Mouse (Mus musculus) lung, embryonic 16.5 days (tissue): ENCODE measurements at regions not wholly inside any gene's neighbourhood (a gene's known extent, or its start where the extent isn't known, plus 50 kb on each side); places are given as distances from the start of the nearest gene placed in this dataset.

Experiments
- ATAC-seq: fragments of 200-750 bp; cut with Nextera tagmentation; 2 replicates; pipeline ENCODE4 v1.8.0; 2017; ENCODE audit warnings: low read depth, mild to moderate bottlenecking, moderate library complexity
- H3K27ac ChIP-seq: fragments of 300-500 bp; sonication (generic); 2 replicates; pipeline ENCODE4 v1.5.1; 2014; ENCODE audit warnings: mild to moderate bottlenecking, control low read depth, low read length
- H3K27me3 ChIP-seq: fragments of 300-500 bp; sonication (generic); 2 replicates; pipeline ENCODE4 v1.6.1; 2014; ENCODE audit warnings: low read depth, low read length, mixed read lengths; ENCODE audit not compliant: control insufficient read depth, insufficient read depth
- H3K36me3 ChIP-seq: fragments of 300-500 bp; sonication (generic); 2 replicates; pipeline ENCODE4 v1.6.1; 2014; ENCODE audit warnings: low read length; ENCODE audit not compliant: control insufficient read depth, insufficient read depth
- H3K4me1 ChIP-seq: fragments of 300-500 bp; sonication (generic); replicated peaks from 2 replicates; pipeline ENCODE4 v1.6.1; 2014; ENCODE audit warnings: low read length, mixed read lengths; ENCODE audit not compliant: control insufficient read depth, insufficient read depth
- H3K4me2 ChIP-seq: fragments of 300-500 bp; sonication (generic); 2 replicates; pipeline ENCODE4 v1.6.1; 2014; ENCODE audit warnings: low read depth, low read length, control low read depth
- H3K4me3 ChIP-seq: fragments of 300-500 bp; sonication (generic); 2 replicates; pipeline ENCODE4 v1.5.1; 2014; ENCODE audit warnings: mild to moderate bottlenecking, low read length, control low read depth
- H3K9ac ChIP-seq: fragments of 300-500 bp; sonication (generic); 2 replicates; pipeline ENCODE4 v1.6.1; 2014; ENCODE audit warnings: low read length, control low read depth
- H3K9me3 ChIP-seq: fragments of 300-500 bp; sonication (generic); 2 replicates; pipeline ENCODE4 v1.6.1; 2016; ENCODE audit warnings: low read length; ENCODE audit not compliant: control insufficient read depth
- WGBS: fragments of 180-500 bp; shearing (Covaris S2); extraction: QIAGEN DNeasy Blood & Tissue Kit; methylation state at CpG from one replicate; pipeline ENCODE4 v1.1.7; 2014; 5-methylcytosine and 5-hydroxymethylcytosine counted together

DNA sequence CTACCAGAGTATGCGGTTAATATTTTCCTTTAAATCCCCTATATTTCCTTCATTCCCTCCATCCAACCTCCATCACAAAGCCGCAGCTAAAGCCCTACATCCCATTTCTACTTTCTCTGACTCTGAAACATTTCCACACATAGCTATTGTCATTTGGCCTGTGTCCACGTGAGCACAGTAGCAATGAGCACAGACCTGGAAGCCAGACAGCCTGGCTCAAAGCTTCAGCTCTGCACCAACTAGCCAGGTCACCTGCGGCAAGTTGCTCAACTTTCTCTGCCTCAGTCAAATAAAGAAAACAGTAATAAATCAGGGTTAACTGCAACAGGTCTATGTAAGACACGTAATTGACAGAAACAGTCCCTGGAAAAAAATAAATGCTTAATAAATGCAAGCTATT, 247.8 kb upstream of the Maf start:
- Histone ChIP-seq H3K4me2 (no peak overlapping the region), H3K4me3 (no peak overlapping the region), H3K36me3 (no peaks in the 10 kb centered on the region), H3K27ac (no peak overlapping the region), H3K9ac (no peak overlapping the region), H3K4me1 (no peaks in the 10 kb centered on the region), H3K9me3 (no peaks in the 10 kb centered on the region), H3K27me3 (no peaks in the 10 kb centered on the region)
- ATAC-seq, result no peak
- 77% methylated on average over 5 of the region's 5 CpGs for WGBS

DNA sequence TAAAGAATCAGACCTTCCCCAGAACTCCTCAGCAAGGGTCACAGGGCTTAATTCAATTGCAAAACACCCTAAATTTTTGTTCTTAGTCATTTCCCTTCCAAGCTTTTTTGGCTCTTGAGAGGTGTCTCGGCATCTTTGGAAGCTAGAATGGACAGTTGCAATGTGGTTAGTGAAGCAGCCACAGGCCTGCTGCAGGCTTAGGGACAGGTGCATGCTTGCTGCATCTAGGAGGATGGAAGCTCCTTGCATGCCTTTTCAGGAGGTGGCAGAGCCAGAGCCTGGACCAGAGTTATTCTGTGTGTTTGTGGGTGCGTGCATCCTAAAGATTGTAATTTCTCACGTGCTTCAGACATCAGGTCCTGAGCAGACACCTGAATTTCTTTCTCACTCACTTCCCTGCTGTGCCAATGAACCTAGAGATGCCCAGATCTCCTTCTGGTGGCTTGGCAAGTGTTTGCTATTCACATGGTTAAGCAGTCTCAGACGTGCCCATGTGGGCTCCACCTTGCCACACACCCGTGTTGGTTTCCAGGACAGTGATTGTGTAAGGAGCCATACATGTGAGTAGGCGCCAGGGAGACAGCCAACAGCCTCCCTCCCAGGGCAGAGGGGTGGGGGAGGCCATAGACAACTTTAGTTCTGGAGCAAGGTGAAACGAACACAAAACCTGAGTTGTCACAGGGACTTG, 246.3 kb upstream of the Maf start:
- no peaks in the 10 kb centered on the region for H3K27me3 ChIP-seq
- H3K36me3 ChIP-seq, result no peaks in the 10 kb centered on the region
- WGBS, result 83% methylated on average over 7 of the region's 7 CpGs
- H3K27ac ChIP-seq, result no peak overlapping the region
- H3K9ac ChIP-seq, result no peak overlapping the region
- no peak for ATAC-seq
- H3K4me2 ChIP-seq, result no peak overlapping the region
- H3K4me1 ChIP-seq, result no peaks in the 10 kb centered on the region
- no peaks in the 10 kb centered on the region for H3K9me3 ChIP-seq
- no peak overlapping the region for H3K4me3 ChIP-seq

DNA sequence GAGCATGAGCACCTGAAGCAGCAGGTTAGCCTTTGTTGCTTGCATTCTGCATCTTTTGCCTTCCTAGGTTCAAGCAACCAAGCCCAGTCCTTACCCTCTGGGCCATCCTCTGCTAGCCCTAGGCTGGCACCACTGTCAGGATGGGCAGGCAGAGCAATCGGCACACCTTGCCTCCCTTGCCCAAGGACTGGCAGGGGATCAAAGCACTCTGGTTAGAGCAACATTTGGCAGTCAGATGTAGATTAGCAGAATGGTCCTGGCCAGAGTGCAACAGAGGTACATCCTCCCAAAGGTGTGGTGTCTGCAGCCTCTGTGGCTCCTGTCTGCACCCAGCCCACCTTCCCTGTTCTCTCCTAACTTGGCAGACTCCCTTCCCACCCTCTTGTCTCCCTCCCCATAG, 244.9 kb upstream of the Maf start:
- H3K27ac ChIP-seq, result no peak overlapping the region
- H3K9me3 ChIP-seq, result no peaks in the 10 kb centered on the region
- 81% methylated on average over 1 of the region's 1 CpGs for WGBS
- no peak overlapping the region for H3K4me3 ChIP-seq
- no peak for ATAC-seq
- H3K4me2 ChIP-seq, result no peak overlapping the region
- H3K9ac ChIP-seq, result no peak overlapping the region
- H3K27me3 ChIP-seq, result no peaks in the 10 kb centered on the region
- no peaks in the 10 kb centered on the region for H3K4me1 ChIP-seq
- H3K36me3 ChIP-seq, result no peaks in the 10 kb centered on the region

DNA sequence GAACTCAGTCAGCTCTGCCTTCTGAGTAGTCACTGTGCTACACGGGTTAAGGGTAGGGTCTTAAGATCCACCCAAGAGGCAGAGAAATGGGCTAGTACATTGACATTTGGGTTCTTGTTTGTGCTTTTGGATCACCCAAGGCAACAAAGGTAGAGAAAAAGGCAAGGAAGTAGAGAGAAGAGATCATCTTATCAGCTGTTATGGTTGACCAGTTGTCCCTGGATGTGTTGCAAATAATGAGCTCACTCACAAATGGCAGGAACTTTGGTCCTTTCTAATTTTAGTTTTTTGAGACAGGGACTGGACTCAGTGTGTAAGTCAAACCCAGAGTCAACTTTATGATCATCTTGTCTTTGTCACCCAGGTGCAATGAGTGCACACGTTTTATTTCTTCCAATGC, 241.3 kb upstream of the Maf start:
- Histone ChIP-seq H3K27me3 (no peaks in the 10 kb centered on the region), H3K9ac (no peak overlapping the region), H3K36me3 (no peaks in the 10 kb centered on the region), H3K9me3 (no peaks in the 10 kb centered on the region), H3K4me3 (no peak overlapping the region), H3K4me2 (no peak overlapping the region), H3K27ac (no peak overlapping the region), H3K4me1 (no peaks in the 10 kb centered on the region)
- ATAC-seq, result no peak
- 79% methylated on average over 2 of the region's 2 CpGs for WGBS

DNA sequence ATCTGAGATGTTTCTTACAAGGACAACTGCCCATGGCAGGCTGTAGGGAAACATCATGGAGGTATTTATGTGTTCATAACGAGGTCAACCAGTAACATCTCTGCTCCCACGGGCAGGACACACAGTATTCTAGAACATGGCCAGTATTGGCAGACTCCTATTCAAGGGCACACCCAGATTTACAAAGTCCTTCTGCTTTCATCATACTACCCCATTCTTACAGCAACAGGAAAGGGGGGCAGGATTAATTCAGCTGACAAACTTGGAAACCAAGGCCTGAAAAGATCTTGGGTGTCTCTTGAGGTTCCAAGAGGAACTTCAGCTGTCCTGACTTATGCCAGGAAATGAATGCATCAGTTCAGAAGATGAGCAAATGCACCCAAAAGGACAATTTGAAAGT, 240.4 kb upstream of the Maf start:
- Histone ChIP-seq H3K4me1 (peaks cover 3% of the 10 kb centered on the region; the same call in 1 of the 2 replicates), H3K9ac (no peak overlapping the region), H3K9me3 (no peaks in the 10 kb centered on the region), H3K27ac (no peak overlapping the region), H3K36me3 (no peaks in the 10 kb centered on the region), H3K4me2 (no peak overlapping the region), H3K4me3 (no peak overlapping the region), H3K27me3 (no peaks in the 10 kb centered on the region)
- ATAC-seq, result no peak
- 84% methylated on average over 2 of the region's 2 CpGs for WGBS

DNA sequence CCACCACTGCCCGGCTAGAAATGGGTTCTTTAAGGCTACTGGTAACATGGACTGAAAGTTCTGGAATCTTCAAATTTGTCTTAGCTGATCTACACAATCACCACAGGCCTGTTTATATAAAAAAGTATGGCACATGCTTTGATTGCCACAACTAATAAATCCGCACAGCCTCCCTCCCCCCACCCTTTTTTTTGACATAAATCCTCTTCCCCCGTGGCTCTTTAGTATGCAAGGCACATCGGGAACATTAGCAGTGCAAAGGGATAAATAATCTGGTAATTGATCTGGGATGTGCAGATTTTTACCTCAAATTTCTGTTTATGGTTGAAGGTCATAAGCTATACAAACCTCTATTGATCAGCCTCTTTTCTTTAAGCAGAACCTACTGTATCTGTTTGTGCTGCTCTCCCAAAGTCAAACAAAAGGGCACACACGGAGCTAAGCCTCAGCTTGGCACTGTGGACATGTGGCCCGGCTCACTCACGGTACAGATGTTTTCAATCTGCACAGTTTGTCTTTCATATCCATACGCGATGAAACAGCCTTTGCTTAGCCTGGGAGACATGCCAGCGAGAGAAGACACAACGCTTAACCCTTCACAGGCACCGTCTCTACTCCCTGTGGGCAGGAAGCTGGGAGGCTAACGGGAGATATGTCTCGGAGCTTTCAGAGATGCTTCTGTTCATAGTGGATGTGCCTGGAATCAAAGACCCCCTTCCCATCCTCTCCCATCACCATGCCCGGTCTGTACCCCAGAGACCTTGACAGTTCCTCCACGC, 235.3 kb upstream of the Maf start:
- ATAC-seq, result peak; percentile 97
- Histone ChIP-seq H3K9ac (no peak overlapping the region), H3K36me3 (no peaks in the 10 kb centered on the region), H3K27me3 (no peaks in the 10 kb centered on the region), H3K4me3 (no peak overlapping the region), H3K9me3 (no peaks in the 10 kb centered on the region), H3K4me2 (peak overlapping the region; percentile 25; the same call in 1 of the 2 replicates), H3K27ac (peak overlapping the region; percentile 69), H3K4me1 (peaks cover 3% of the 10 kb centered on the region; the same call in 1 of the 2 replicates)
- 32% methylated on average over 16 of the region's 16 CpGs for WGBS

DNA sequence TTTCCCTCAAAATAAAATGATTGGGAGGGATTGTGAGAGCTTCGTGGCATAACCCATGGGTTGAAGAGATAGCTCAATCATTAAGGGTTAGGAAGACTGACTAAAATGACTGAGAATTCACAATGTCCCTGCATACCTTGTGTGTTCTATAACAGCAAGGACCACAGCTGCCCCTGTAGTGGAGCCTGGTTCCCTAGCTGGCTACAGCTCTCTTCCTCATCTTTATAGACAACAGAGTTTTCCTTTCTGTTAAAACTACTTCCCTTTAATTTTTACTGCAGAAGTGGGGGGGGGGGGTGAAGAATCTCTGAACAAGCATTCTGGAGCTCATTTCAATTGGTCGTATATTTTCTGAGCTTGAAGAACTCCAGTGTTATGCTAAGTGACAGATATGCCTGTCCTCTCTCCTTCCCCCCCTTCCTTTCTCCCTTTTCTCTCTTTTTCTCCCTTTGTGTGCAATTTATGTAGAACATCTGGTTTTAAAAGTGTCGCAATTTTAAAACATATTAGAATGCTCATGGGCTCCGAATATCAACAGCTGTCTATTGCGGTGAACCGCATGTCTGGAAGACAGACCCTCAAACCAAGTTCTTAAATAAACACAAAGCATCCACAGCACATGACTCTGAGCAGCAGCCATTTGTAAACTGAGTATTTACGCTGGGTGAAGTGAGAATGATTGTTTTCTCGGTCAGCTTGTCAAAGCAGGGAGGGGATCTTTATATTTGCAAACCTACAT, 222.0 kb upstream of the Maf start:
- Histone ChIP-seq H3K36me3 (no peaks in the 10 kb centered on the region), H3K4me3 (no peak overlapping the region), H3K9me3 (no peaks in the 10 kb centered on the region), H3K27ac (peak overlapping the region; percentile 45), H3K4me2 (no peak overlapping the region), H3K4me1 (peaks cover 2% of the 10 kb centered on the region; the same call in 1 of the 2 replicates), H3K27me3 (no peaks in the 10 kb centered on the region), H3K9ac (no peak overlapping the region)
- WGBS, result 34% methylated on average over 8 of the region's 8 CpGs
- peak; percentile 97 for ATAC-seq

DNA sequence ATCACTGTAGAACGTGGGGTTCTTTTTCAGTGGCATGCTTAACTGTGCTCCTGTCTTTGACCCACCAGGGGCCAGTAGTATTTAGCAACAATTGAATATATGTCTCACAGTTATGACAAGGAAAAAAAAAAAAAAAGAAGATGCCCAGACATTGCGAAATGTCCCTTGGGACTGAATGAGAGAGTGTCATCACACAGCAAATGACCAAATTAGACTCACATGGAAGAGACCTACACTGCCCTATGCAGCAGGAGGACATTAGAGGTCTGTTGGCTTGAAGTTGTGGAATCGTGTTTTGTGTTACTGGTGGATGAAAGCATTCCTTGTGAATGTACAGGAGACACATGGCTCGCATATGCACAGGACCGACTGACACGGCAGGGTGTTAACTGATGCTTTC, 214.3 kb upstream of the Maf start:
- no peaks in the 10 kb centered on the region; the same call in none of the 2 replicates for H3K4me1 ChIP-seq
- H3K27ac ChIP-seq, result no peak overlapping the region
- no peak overlapping the region for H3K4me3 ChIP-seq
- H3K9ac ChIP-seq, result no peak overlapping the region
- no peaks in the 10 kb centered on the region for H3K27me3 ChIP-seq
- no peak overlapping the region for H3K4me2 ChIP-seq
- H3K9me3 ChIP-seq, result no peaks in the 10 kb centered on the region
- WGBS, result 59% methylated on average over 6 of the region's 6 CpGs
- H3K36me3 ChIP-seq, result no peaks in the 10 kb centered on the region
- peak; percentile 79; the same call in 1 of the 2 replicates for ATAC-seq

DNA sequence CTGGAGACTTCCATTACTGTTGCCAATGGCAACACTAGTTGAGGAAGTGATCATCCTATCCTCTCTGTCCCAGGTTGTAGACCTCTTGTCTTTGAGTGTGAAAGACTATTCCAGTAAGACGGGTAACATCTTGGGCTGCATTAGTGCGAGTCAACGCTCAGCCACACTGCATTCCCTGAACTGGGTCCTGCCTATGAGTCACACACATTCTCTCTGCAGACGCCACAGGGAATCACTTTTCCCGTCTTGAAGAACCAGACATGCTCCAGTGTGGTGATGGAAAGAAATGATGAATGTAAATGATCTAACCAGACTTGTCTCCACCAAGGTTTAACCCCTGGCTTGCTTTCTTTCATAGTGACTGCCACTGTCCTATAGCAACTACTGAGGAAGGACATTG, 199.1 kb upstream of the Maf start:
- ATAC-seq, result no peak
- no peak overlapping the region for H3K27ac ChIP-seq
- no peaks in the 10 kb centered on the region for H3K36me3 ChIP-seq
- no peak overlapping the region for H3K4me2 ChIP-seq
- H3K9me3 ChIP-seq, result no peaks in the 10 kb centered on the region
- no peaks in the 10 kb centered on the region for H3K27me3 ChIP-seq
- no peak overlapping the region for H3K9ac ChIP-seq
- WGBS, result 88% methylated on average over 5 of the region's 5 CpGs
- no peak overlapping the region for H3K4me3 ChIP-seq
- H3K4me1 ChIP-seq, result no peaks in the 10 kb centered on the region
